In genomic region chr11:60232441-60233058, GRCm38 (mm10) we compare ENCODE assay signal across 11 mouse cellular contexts. TPM values are rescaled to one million over a fixed set of nuclear protein-coding genes. Genes with fewer than 3 reads are reported as not detected.
A peak's percentile ranks its signal among the peaks of the same experiment; 100 is the strongest.
DNase-seq lines count a peak whose midpoint lies in the region; ATAC-seq and TF ChIP-seq lines count a peak whose summit lies in the region.
"Had no signal": no experiment of that assay in that cellular context is flagged by ENCODE, and none has a peak within 500 bp of the region (broad histone marks: within the 10 kb centered on the region; RNA-seq: fewer than 3 reads in every experiment).

No protein-coding gene starts in this region.

- H3K9me3 ChIP-seq in heart, postnatal 0 days (replicated peaks; ENCODE audit: control insufficient read depth, low read length) = no peaks in the 10 kb centered on the region
- no peaks in the 10 kb centered on the region for H3K9me3 ChIP-seq in neural tube, embryonic 13.5 days
- H3K9me3 ChIP-seq in limb, embryonic 14.5 days (ENCODE audit: control insufficient read depth, low read length) = no peaks in the 10 kb centered on the region
- no peaks in the 10 kb centered on the region for H3K9me3 ChIP-seq in intestine, embryonic 15.5 days
- H3K9me3 ChIP-seq: G1E; hindbrain, embryonic 12.5 days had no signal

- no peak overlapping the region for H3K9ac ChIP-seq in heart, postnatal 0 days (replicated peaks; ENCODE audit: low read depth, low read length)
- H3K9ac ChIP-seq in neural tube, embryonic 13.5 days = no peak overlapping the region
- H3K9ac ChIP-seq in limb, embryonic 14.5 days (ENCODE audit: low read depth, low read length, severe bottlenecking) = no peak overlapping the region
- H3K9ac ChIP-seq in intestine, embryonic 15.5 days = no peak overlapping the region

- peak overlapping the region; percentile 93 for H3K27ac ChIP-seq in heart, postnatal 0 days (ENCODE audit: low read depth)
- peak overlapping the region; percentile 62; the same call in 1 of the 2 replicates for H3K27ac ChIP-seq in neural tube, embryonic 13.5 days (replicated peaks)
- peak overlapping the region; percentile 27 for H3K27ac ChIP-seq in limb, embryonic 14.5 days (replicated peaks; ENCODE audit: low read depth, low read length)
- H3K27ac ChIP-seq in intestine, embryonic 15.5 days = no peak overlapping the region

- no peak for TF ChIP-seq POLR2A in limb, embryonic 14.5 days (IDR thresholded peaks at IDR 0.05; ENCODE audit: borderline replicate concordance, extremely low read depth, insufficient read depth, insufficient read length)

- H3K4me3 ChIP-seq in heart, postnatal 0 days (ENCODE audit: low read depth, low read length) = no peak overlapping the region
- H3K4me3 ChIP-seq in neural tube, embryonic 13.5 days = no peak overlapping the region
- H3K4me3 ChIP-seq in limb, embryonic 14.5 days (replicated peaks; ENCODE audit: low read length) = no peak overlapping the region
- no peak overlapping the region for H3K4me3 ChIP-seq in intestine, embryonic 15.5 days (replicated peaks)
- H3K4me3 ChIP-seq: hindbrain, embryonic 12.5 days; myocyte had no signal

- TF ChIP-seq EP300 in heart, postnatal 0 days (IDR thresholded peaks at IDR 0.05; ENCODE audit: low read depth) = no peak

- no peak for DNase-seq in heart, postnatal 0 days (ENCODE audit: low spot score)
- no peak for DNase-seq in heart, adult 8-10 months (ENCODE audit: low spot score)
- DNase-seq in neural tube, embryonic 10.5 days (ENCODE audit: extremely low spot score, low spot score) = no peak
- no peak for DNase-seq in limb, embryonic 14.5 days (ENCODE audit: low spot score)
- DNase-seq in retina, postnatal 1 day = no peak
- DNase-seq: kidney, postnatal 10 days had no signal

- ATAC-seq in heart, postnatal 0 days (ENCODE audit: insufficient read depth, low read depth) = no peak
- ATAC-seq in neural tube, embryonic 13.5 days (ENCODE audit: low read depth) = no peak
- ATAC-seq in limb, embryonic 14.5 days (ENCODE audit: low FRiP score, low read depth) = no peak
- ATAC-seq in intestine, embryonic 15.5 days = no peak

- no peaks in the 10 kb centered on the region for H3K27me3 ChIP-seq in heart, postnatal 0 days (ENCODE audit: control insufficient read depth, insufficient read depth, low read length)
- H3K27me3 ChIP-seq in neural tube, embryonic 13.5 days = no peaks in the 10 kb centered on the region
- H3K27me3 ChIP-seq in limb, embryonic 14.5 days (ENCODE audit: control insufficient read depth, insufficient read depth, low read length) = no peaks in the 10 kb centered on the region
- H3K27me3 ChIP-seq in intestine, embryonic 15.5 days (replicated peaks) = no peaks in the 10 kb centered on the region
- H3K27me3 ChIP-seq: hindbrain, embryonic 12.5 days had no signal

- TF ChIP-seq CTCF in heart, postnatal 0 days (IDR thresholded peaks at IDR 0.05; ENCODE audit: low read depth) = no peak

- 78% methylated on average over 14 of the region's 14 CpGs for WGBS in heart, postnatal 0 days
- WGBS in neural tube, embryonic 13.5 days = 83% methylated on average over 14 of the region's 14 CpGs
- WGBS in limb, embryonic 14.5 days = 72% methylated on average over 14 of the region's 14 CpGs
- 79% methylated on average over 14 of the region's 14 CpGs for WGBS in intestine, embryonic 15.5 days

- peaks cover 27% of the 10 kb centered on the region for H3K4me1 ChIP-seq in heart, postnatal 0 days (ENCODE audit: control insufficient read depth, insufficient read depth)
- peaks cover 21% of the 10 kb centered on the region for H3K4me1 ChIP-seq in neural tube, embryonic 13.5 days (replicated peaks)
- peaks cover 6% of the 10 kb centered on the region for H3K4me1 ChIP-seq in limb, embryonic 14.5 days (ENCODE audit: control insufficient read depth, insufficient read depth, low read length)
- H3K4me1 ChIP-seq in intestine, embryonic 15.5 days (replicated peaks) = peaks cover 12% of the 10 kb centered on the region; the same call in 1 of the 2 replicates

- H3K4me2 ChIP-seq in heart, postnatal 0 days (ENCODE audit: low read depth, low read length) = no peak overlapping the region
- H3K4me2 ChIP-seq in neural tube, embryonic 13.5 days = no peak overlapping the region
- H3K4me2 ChIP-seq in limb, embryonic 14.5 days (replicated peaks; ENCODE audit: low read depth, low read length, severe bottlenecking) = no peak overlapping the region
- H3K4me2 ChIP-seq in intestine, embryonic 15.5 days (replicated peaks) = no peak overlapping the region
- H3K4me2 ChIP-seq: hindbrain, embryonic 12.5 days had no signal

- H3K36me3 ChIP-seq in heart, postnatal 0 days (replicated peaks; ENCODE audit: control insufficient read depth, insufficient read depth, low read length) = peaks cover 27% of the 10 kb centered on the region
- H3K36me3 ChIP-seq in neural tube, embryonic 13.5 days = peaks cover 41% of the 10 kb centered on the region
- peaks cover 21% of the 10 kb centered on the region; the same call in 1 of the 2 replicates for H3K36me3 ChIP-seq in limb, embryonic 14.5 days (ENCODE audit: control insufficient read depth, insufficient read depth, low read length)
- H3K36me3 ChIP-seq in intestine, embryonic 15.5 days = 0 out of 2 replicates have a peak, but pooled peaks cover 3% of the 10 kb centered on the region

RNA-seq across cellular contexts. Expression of gene Srebf1, which starts 10.2 kb away (rescaled TPM):
- total RNA-seq in heart, postnatal 0 days (2014; rRNA removed; ENCODE audit: low replicate concordance) = 77.2 and 81.7 TPM in 2 replicates
- 29.9 and 31.0 TPM in 2 replicates for polyA plus RNA-seq in heart, postnatal 0 days (2015; fragmentation: Nextera tagmentation; extraction: Ambion mirVana)
- total RNA-seq in heart, adult 8-10 months (2022) = 10 to 100 TPM; 31.0 to 42.3 (median 36.5) TPM
- polyA plus RNA-seq in neural tube, embryonic 13.5 days (2015; fragmentation: Nextera tagmentation; extraction: Ambion mirVana) = 30.6 and 38.5 TPM in 2 replicates
- polyA plus RNA-seq in limb, embryonic 14.5 days (2012; rRNA removed) = 96.5 and 147 TPM in 2 replicates
- polyA plus RNA-seq in limb, embryonic 14.5 days (2014; fragmentation: Nextera tagmentation; extraction: Ambion mirVana) = 77.1 and 80.7 TPM in 2 replicates
- polyA plus RNA-seq in intestine, embryonic 15.5 days (2015; fragmentation: Nextera tagmentation; extraction: Ambion mirVana) = 89.5 and 108 TPM in 2 replicates
